Mouse (Mus musculus): Measurements from ENCODE around the gene Exoc6b. TPM values are rescaled to one million over a fixed set of nuclear protein-coding genes. Genes with fewer than 3 reads are reported as not detected.
"Not testable (repeated sequence)": the region's sequence is repeated elsewhere in the genome, so short reads cannot be mapped to it uniquely, and the experiment has no call there.

The Exoc6b gene
- polyA plus RNA-seq, 1 experiment from 2014 or later: 29.9 TPM

GRCm38 (mm10) chr6:84613561-84613960 lies 455.8 kb downstream of the Exoc6b start:
- H3K36me3 ChIP-seq (ENCODE audit: control insufficient read depth, insufficient read depth, low read length): no peaks in the 10 kb centered on the region; the same call in 1 of the 2 replicates
- ATAC-seq (ENCODE audit: low read depth) (no peak), DNase-seq (ENCODE audit: low spot score) (no peak)
- H3K9me3 ChIP-seq (ENCODE audit: control insufficient read depth, low read length): no peaks in the 10 kb centered on the region
- no peaks in the 10 kb centered on the region for H3K27me3 ChIP-seq (replicated peaks; ENCODE audit: control insufficient read depth, insufficient read depth, low read length)
- no peak overlapping the region for H3K27ac ChIP-seq (replicated peaks; ENCODE audit: low read depth, low read length)
- WGBS: 88% methylated on average over 3 of the region's 3 CpGs
- H3K4me3 ChIP-seq (ENCODE audit: low read depth, low read length): no peak overlapping the region
- no peak overlapping the region for H3K4me2 ChIP-seq (ENCODE audit: low read depth, low read length)
- no peak overlapping the region for H3K9ac ChIP-seq (ENCODE audit: low read depth, low read length)
- no peaks in the 10 kb centered on the region for H3K4me1 ChIP-seq (ENCODE audit: control insufficient read depth, insufficient read depth, low read length)

DNA sequence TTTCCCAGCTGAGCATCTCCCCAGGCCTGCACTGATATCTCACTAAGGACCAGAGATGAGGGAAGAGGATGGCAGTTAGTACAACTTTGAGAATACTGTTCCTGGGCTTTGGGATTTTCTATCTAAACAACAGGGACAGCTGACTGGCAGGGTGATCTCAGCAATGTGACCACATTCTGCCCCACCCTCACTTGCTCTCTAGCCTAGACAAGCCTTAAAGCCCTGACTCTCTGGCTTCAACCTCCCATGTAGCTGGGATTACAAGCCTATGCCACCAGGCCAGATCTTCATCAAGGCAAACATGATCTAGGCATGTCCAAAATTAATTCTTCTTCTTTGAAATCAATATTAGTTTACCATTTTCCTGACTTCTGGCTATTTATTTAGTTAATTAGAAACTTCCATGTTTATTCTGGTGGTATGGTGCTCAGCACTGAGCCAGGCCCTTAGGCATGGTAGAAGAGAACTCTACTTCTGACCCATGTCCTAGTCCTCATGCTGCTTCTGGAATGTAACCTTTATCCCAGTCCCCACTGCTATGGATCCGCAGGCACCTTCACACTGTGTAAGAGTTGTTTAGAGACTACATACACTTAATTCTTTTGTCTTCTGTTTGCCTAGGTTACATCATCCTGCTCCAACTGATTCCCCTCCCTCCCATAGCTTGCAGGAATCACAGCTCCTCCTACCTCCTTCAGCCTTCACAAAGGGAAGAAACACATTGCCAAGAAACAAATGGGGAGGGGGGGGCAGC lies 468.0 kb downstream of the Exoc6b start:
- WGBS: 36% methylated on average over 1 of the region's 1 CpGs
- DNase-seq (ENCODE audit: low spot score) (no peak), ATAC-seq (ENCODE audit: low read depth) (peak; percentile 37; the same call in 1 of the 2 replicates)
- H3K4me2 ChIP-seq (ENCODE audit: low read depth, low read length): no peak overlapping the region
- no peak overlapping the region for H3K27ac ChIP-seq (replicated peaks; ENCODE audit: low read depth, low read length)
- no peaks in the 10 kb centered on the region for H3K9me3 ChIP-seq (ENCODE audit: control insufficient read depth, low read length)
- H3K36me3 ChIP-seq (ENCODE audit: control insufficient read depth, insufficient read depth, low read length): no peaks in the 10 kb centered on the region
- no peak overlapping the region for H3K9ac ChIP-seq (ENCODE audit: low read depth, low read length)
- H3K27me3 ChIP-seq (replicated peaks; ENCODE audit: control insufficient read depth, insufficient read depth, low read length): no peaks in the 10 kb centered on the region
- no peaks in the 10 kb centered on the region for H3K4me1 ChIP-seq (ENCODE audit: control insufficient read depth, insufficient read depth, low read length)
- H3K4me3 ChIP-seq (ENCODE audit: low read depth, low read length): no peak overlapping the region

DNA sequence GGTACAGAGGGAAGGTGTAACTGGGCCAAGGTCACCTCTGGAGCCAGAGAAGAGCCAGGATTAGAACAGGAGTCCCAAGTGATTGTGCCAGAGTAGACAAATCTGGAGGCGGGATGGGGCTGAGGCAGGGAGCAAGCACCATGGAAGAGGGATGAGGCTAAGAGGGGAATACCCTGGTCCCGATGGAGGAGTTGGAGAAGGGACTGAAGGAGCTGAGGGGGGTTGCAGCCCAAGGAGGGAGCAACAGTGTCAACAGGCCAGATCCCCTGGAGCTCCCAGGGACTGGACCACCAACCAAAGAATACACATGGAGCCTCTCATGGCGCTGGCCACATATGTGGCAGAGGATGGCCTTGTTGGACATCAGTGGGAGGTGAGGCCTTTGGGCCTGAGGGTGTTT lies 470.0 kb downstream of the Exoc6b start:
- not testable (repeated sequence) for H3K9ac ChIP-seq (ENCODE audit: low read depth, low read length); ATAC-seq (ENCODE audit: low read depth); H3K36me3 ChIP-seq (ENCODE audit: control insufficient read depth, insufficient read depth, low read length); H3K27me3 ChIP-seq (replicated peaks; ENCODE audit: control insufficient read depth, insufficient read depth, low read length); H3K4me2 ChIP-seq (ENCODE audit: low read depth, low read length); H3K27ac ChIP-seq (replicated peaks; ENCODE audit: low read depth, low read length); H3K4me1 ChIP-seq (ENCODE audit: control insufficient read depth, insufficient read depth, low read length); DNase-seq (ENCODE audit: low spot score); H3K9me3 ChIP-seq (ENCODE audit: control insufficient read depth, low read length); H3K4me3 ChIP-seq (ENCODE audit: low read depth, low read length)
- WGBS: 86% methylated on average over 3 of the region's 3 CpGs

DNA sequence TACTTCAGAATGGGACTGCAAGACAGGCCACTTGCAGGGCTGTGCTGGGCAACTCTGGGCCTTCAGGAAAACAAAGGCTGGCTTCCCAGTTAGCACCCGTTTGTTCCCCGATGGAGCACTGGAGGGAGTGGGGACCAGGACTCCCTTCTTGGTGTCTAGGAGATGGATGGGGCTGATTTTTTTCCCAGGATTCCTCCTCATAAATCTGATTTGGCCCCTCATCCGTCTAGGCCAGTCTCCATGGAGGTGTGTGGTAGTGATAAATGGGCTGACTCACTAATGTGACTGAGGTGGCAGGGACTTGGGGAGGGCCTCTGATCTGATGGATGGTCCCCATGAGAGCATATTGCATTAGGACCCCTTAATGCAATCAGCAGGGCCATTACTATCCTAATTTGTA lies 470.6 kb downstream of the Exoc6b start:
- Histone ChIP-seq H3K36me3 (ENCODE audit: control insufficient read depth, insufficient read depth, low read length) (no peaks in the 10 kb centered on the region), H3K27me3 (replicated peaks; ENCODE audit: control insufficient read depth, insufficient read depth, low read length) (no peaks in the 10 kb centered on the region), H3K9me3 (ENCODE audit: control insufficient read depth, low read length) (no peaks in the 10 kb centered on the region), H3K4me1 (ENCODE audit: control insufficient read depth, insufficient read depth, low read length) (0 out of 2 replicates have a peak, but pooled peaks cover 5% of the 10 kb centered on the region), H3K4me3 (ENCODE audit: low read depth, low read length) (no peak overlapping the region), H3K4me2 (ENCODE audit: low read depth, low read length) (no peak overlapping the region), H3K27ac (replicated peaks; ENCODE audit: low read depth, low read length) (no peak overlapping the region), H3K9ac (ENCODE audit: low read depth, low read length) (no peak overlapping the region)
- ATAC-seq (ENCODE audit: low read depth) (no peak), DNase-seq (ENCODE audit: low spot score) (no peak)
- WGBS: 71% methylated on average over 3 of the region's 3 CpGs

GRCm38 (mm10) chr6:84594626-84595025 lies 474.7 kb downstream of the Exoc6b start:
- no peaks in the 10 kb centered on the region for H3K9me3 ChIP-seq (ENCODE audit: control insufficient read depth, low read length)
- no peak overlapping the region for H3K4me3 ChIP-seq (ENCODE audit: low read depth, low read length)
- 59% methylated on average over 3 of the region's 3 CpGs for WGBS
- no peak overlapping the region for H3K27ac ChIP-seq (replicated peaks; ENCODE audit: low read depth, low read length)
- H3K36me3 ChIP-seq (ENCODE audit: control insufficient read depth, insufficient read depth, low read length): no peaks in the 10 kb centered on the region
- H3K4me2 ChIP-seq (ENCODE audit: low read depth, low read length): no peak overlapping the region
- 0 out of 2 replicates have a peak, but pooled peaks cover 5% of the 10 kb centered on the region for H3K4me1 ChIP-seq (ENCODE audit: control insufficient read depth, insufficient read depth, low read length)
- no peak; the same call in 1 of the 2 replicates for ATAC-seq (ENCODE audit: low read depth)
- no peak overlapping the region for H3K9ac ChIP-seq (ENCODE audit: low read depth, low read length)
- peaks cover 2% of the 10 kb centered on the region; the same call in 1 of the 2 replicates for H3K27me3 ChIP-seq (replicated peaks; ENCODE audit: control insufficient read depth, insufficient read depth, low read length)
- peak; percentile 13 for DNase-seq (ENCODE audit: low spot score)

DNA sequence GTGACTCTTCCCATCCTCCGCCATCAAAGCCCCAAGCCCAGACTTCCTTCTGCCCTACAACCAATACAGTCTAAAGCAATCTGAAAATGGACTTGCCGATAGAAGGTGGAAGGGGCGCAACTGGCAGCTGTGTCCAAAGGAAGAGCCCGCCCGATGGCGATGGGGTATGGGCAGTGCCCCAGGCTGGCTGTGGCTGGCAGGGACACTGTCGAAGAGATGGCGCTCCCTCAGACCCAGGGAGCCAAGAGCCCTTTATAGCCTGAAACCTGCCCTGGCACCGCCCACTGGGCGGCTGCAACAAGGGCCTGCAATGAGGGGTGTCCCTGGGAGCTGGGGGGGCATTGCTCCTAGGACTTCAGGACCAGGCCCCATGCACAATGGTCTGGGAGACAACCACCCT lies 475.6 kb downstream of the Exoc6b start, which contains the start of gene Cyp26b1:
Cyp26b1 (minus strand) TSS at position 216 of the 400 bp plus-strand sequence.
- ATAC-seq (ENCODE audit: low read depth): no peak
- no peak for DNase-seq (ENCODE audit: low spot score)
- H3K4me3 ChIP-seq (ENCODE audit: low read depth, low read length): no peak within 1 kb of the TSS
- 0 out of 2 replicates have a peak, but pooled peaks cover 5% of the 10 kb centered on the region for H3K4me1 ChIP-seq (ENCODE audit: control insufficient read depth, insufficient read depth, low read length)
- no peak within 1 kb of the TSS for H3K27ac ChIP-seq (replicated peaks; ENCODE audit: low read depth, low read length)
- no peaks in the 10 kb centered on the region for H3K36me3 ChIP-seq (ENCODE audit: control insufficient read depth, insufficient read depth, low read length)
- 89% methylated on average over 7 of the region's 10 CpGs for WGBS
- peaks cover 4% of the 10 kb centered on the region for H3K27me3 ChIP-seq (replicated peaks; ENCODE audit: control insufficient read depth, insufficient read depth, low read length)
- H3K4me2 ChIP-seq (ENCODE audit: low read depth, low read length): no peak within 1 kb of the TSS
- no peaks in the 10 kb centered on the region for H3K9me3 ChIP-seq (ENCODE audit: control insufficient read depth, low read length)
- no peak within 1 kb of the TSS; the same call in 1 of the 2 replicates for H3K9ac ChIP-seq (ENCODE audit: low read depth, low read length)

GRCm38 (mm10) chr6:84590961-84591745 lies 478.2 kb downstream of the Exoc6b start:
- 52% methylated on average over 6 of the region's 6 CpGs for WGBS
- Histone ChIP-seq H3K9me3 (ENCODE audit: control insufficient read depth, low read length) (no peaks in the 10 kb centered on the region), H3K27ac (replicated peaks; ENCODE audit: low read depth, low read length) (no peak overlapping the region), H3K27me3 (replicated peaks; ENCODE audit: control insufficient read depth, insufficient read depth, low read length) (peaks cover 11% of the 10 kb centered on the region), H3K4me3 (ENCODE audit: low read depth, low read length) (no peak overlapping the region), H3K36me3 (ENCODE audit: control insufficient read depth, insufficient read depth, low read length) (no peaks in the 10 kb centered on the region), H3K4me2 (ENCODE audit: low read depth, low read length) (no peak overlapping the region), H3K9ac (ENCODE audit: low read depth, low read length) (no peak overlapping the region), H3K4me1 (ENCODE audit: control insufficient read depth, insufficient read depth, low read length) (0 out of 2 replicates have a peak, but pooled peaks cover 5% of the 10 kb centered on the region)
- no peak for DNase-seq (ENCODE audit: low spot score)
- ATAC-seq (ENCODE audit: low read depth): no peak

DNA sequence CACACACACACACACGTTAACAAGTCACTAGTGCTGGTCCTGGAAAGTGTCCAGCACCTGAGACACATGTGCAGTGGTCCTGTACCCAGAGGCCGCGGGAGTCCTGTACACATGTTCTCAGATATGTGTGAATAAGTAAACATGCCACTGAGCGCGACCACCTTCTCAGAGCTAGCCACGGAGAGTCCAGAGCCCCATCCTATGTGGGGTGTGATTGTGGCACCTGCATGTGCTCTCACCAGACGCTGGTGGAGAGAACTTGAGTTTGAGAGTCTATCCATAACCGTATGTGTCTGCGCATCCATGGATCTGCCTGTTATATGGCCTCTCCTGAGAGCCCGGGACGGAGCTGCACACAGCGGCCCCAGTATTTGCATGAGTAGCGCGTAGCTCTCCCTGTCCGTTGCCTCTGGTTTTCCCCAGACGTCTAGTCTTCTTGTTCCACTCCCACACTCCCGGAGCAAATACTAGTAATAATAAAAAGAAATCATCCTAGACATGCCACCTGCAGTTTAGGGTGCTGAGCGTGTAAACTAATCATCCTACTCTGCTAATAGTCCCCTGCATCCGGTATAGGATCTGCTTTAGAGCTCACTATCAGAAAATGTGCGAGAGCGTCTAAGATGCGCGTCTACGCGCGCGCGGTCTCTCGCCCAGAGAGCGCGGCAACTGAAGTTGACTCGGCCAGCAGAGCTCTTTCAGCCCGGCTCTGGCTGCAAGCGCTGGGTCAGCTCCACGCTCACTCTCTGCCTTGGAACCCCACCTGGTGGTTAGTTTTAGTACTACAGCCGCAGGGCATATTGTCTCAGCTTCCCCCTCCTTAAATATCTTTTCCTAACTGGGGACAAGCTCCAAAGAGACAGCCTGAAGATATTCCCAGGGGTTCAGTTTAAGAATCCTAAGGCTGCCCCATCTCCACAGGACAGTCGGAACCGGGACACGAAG lies 479.3 kb downstream of the Exoc6b start:
- Histone ChIP-seq H3K9ac (ENCODE audit: low read depth, low read length) (no peak overlapping the region), H3K4me2 (ENCODE audit: low read depth, low read length) (peak overlapping the region; percentile 91), H3K27ac (replicated peaks; ENCODE audit: low read depth, low read length) (no peak overlapping the region), H3K9me3 (ENCODE audit: control insufficient read depth, low read length) (no peaks in the 10 kb centered on the region), H3K4me3 (ENCODE audit: low read depth, low read length) (peak overlapping the region; percentile 63), H3K27me3 (replicated peaks; ENCODE audit: control insufficient read depth, insufficient read depth, low read length) (peaks cover 17% of the 10 kb centered on the region), H3K4me1 (ENCODE audit: control insufficient read depth, insufficient read depth, low read length) (0 out of 2 replicates have a peak, but pooled peaks cover 5% of the 10 kb centered on the region), H3K36me3 (ENCODE audit: control insufficient read depth, insufficient read depth, low read length) (no peaks in the 10 kb centered on the region)
- DNase-seq (ENCODE audit: low spot score) (peak; percentile 89), ATAC-seq (ENCODE audit: low read depth) (peak; percentile 41)
- WGBS: 2% methylated on average over 39 of the region's 39 CpGs

Data from embryonic facial prominence, embryonic 14.5 days (tissue).